ENCODE assay signal across 8 mouse cellular contexts in genomic region chr5:125040128-125040584, GRCm38 (mm10). TPM values are rescaled to one million over a fixed set of nuclear protein-coding genes. Genes with fewer than 3 reads are reported as not detected.
DNase-seq lines count a peak whose midpoint lies in the region; ATAC-seq lines count a peak whose summit lies in the region.

No protein-coding gene starts in this region.

- H3K9me3 ChIP-seq in forebrain, embryonic 10.5 days: no peaks in the 10 kb centered on the region
- no peaks in the 10 kb centered on the region for H3K9me3 ChIP-seq in forebrain, embryonic 14.5 days (replicated peaks; ENCODE audit: control insufficient read depth, low read length)

- peaks cover 100% of the 10 kb centered on the region for H3K36me3 ChIP-seq in forebrain, embryonic 10.5 days (replicated peaks)
- peaks cover 87% of the 10 kb centered on the region for H3K36me3 ChIP-seq in forebrain, embryonic 14.5 days (ENCODE audit: control insufficient read depth, insufficient read depth, low read length)

- H3K4me2 ChIP-seq in forebrain, embryonic 14.5 days (ENCODE audit: low read length): no peak overlapping the region

- no peak for ATAC-seq in forebrain, embryonic 14.5 days

- no peak for DNase-seq in forebrain, embryonic 10.5 days (ENCODE audit: extremely low spot score, low spot score)
- DNase-seq in forebrain, embryonic 14.5 days (ENCODE audit: low spot score): no peak
- peak; percentile 53 for DNase-seq in NIH3T3 (ENCODE audit: low read depth)
- DNase-seq in fat pad, adult 2 months (ENCODE audit: extremely low read depth, low read depth, low spot score): peak; percentile 93
- DNase-seq in heart, postnatal 4 days: peak; percentile 87
- DNase-seq in lung, postnatal 36 days: peak; percentile 47
- no peak for DNase-seq in embryo, embryonic 10 days (ENCODE audit: low spot score)
- DNase-seq in left cerebral cortex, postnatal 14 days (ENCODE audit: low spot score in 2 of 2): no peak

- 80% methylated on average over 5 of the region's 5 CpGs for WGBS in forebrain, embryonic 10.5 days
- WGBS in forebrain, embryonic 14.5 days: 87% methylated on average over 5 of the region's 5 CpGs

- H3K9ac ChIP-seq in forebrain, embryonic 14.5 days (ENCODE audit: low read length): no peak overlapping the region

- H3K27ac ChIP-seq in forebrain, embryonic 10.5 days: 0 out of 2 replicates have a peak overlapping the region, but pooled peaks have one; percentile 15
- H3K27ac ChIP-seq in forebrain, embryonic 14.5 days (ENCODE audit: low read depth, low read length): no peak overlapping the region

- intact Hi-C loops in left cerebral cortex, postnatal 14 days (cut with DNase I): no loop called here

- no peak overlapping the region for H3K4me3 ChIP-seq in forebrain, embryonic 10.5 days
- H3K4me3 ChIP-seq in forebrain, embryonic 14.5 days (ENCODE audit: low read depth, low read length): no peak overlapping the region

- H3K27me3 ChIP-seq in forebrain, embryonic 10.5 days (ENCODE audit: poor library complexity, severe bottlenecking): no peaks in the 10 kb centered on the region
- H3K27me3 ChIP-seq in forebrain, embryonic 14.5 days (replicated peaks; ENCODE audit: control insufficient read depth, insufficient read depth, low read length): no peaks in the 10 kb centered on the region

- H3K4me1 ChIP-seq in forebrain, embryonic 10.5 days: peaks cover 31% of the 10 kb centered on the region
- no peaks in the 10 kb centered on the region for H3K4me1 ChIP-seq in forebrain, embryonic 14.5 days (ENCODE audit: control insufficient read depth, insufficient read depth, low read length)

RNA-seq across cellular contexts. Expression of gene Rflna, which starts 37.1 kb away (rescaled TPM):
- polyA plus RNA-seq in forebrain, embryonic 10.5 days (2016; fragmentation: Nextera tagmentation; extraction: Ambion mirVana): 3.4 and 4.3 TPM in 2 replicates
- polyA plus RNA-seq in forebrain, embryonic 14.5 days (2014; fragmentation: Nextera tagmentation; extraction: Ambion mirVana): 3.2 and 3.5 TPM in 2 replicates
- 1 to 10 TPM; 1.2 to 1.3 TPM for total RNA-seq in heart, postnatal 4 days (2021)
- 1 to 10 TPM; 1.7 to 2.2 TPM for total RNA-seq in left cerebral cortex, postnatal 14 days (2021)

Comparison
In these comparisons a context has a peak if more than half of its experiments do, and no peak if none do; other contexts are left out.
1. DNase-seq: peak in NIH3T3 (single experiment), fat pad, adult 2 months (single experiment), heart, postnatal 4 days (single experiment) and lung, postnatal 36 days (single experiment); none in forebrain, embryonic 10.5 days (single experiment), forebrain, embryonic 14.5 days (single experiment), embryo, embryonic 10 days (single experiment) and left cerebral cortex, postnatal 14 days (0 of 2).